Mouse (Mus musculus) kidney, adult 2 months (tissue): ENCODE measurements around the gene Ap1m2. TPM values are rescaled to one million over a fixed set of nuclear protein-coding genes. Genes with fewer than 3 reads are reported as not detected.

ENCODE experiments used
- DNase-seq: peaks from one replicate; pipeline ENCODE4 v3.0.0; 2021
- H3K27ac ChIP-seq: fragments of 200-500 bp; 2 replicates; pipeline ENCODE4 v1.5.1; 2012; ENCODE audit warnings: low read depth, low read length, control low read depth, inconsistent platforms; ENCODE audit not compliant: insufficient read depth
- H3K27me3 ChIP-seq: fragments of 200-500 bp; replicated peaks from 2 replicates; pipeline ENCODE4 v1.6.1; 2012; ENCODE audit warnings: mild to moderate bottlenecking, moderate library complexity, low read length, inconsistent platforms; ENCODE audit not compliant: control insufficient read depth, insufficient read depth
- H3K36me3 ChIP-seq: fragments of 200-500 bp; 2 replicates; pipeline ENCODE4 v1.6.1; 2012; ENCODE audit warnings: mild to moderate bottlenecking, moderate library complexity, low read length, inconsistent platforms; ENCODE audit not compliant: control insufficient read depth, insufficient read depth
- H3K4me1 ChIP-seq: fragments of 200-500 bp; 2 replicates; pipeline ENCODE4 v1.6.1; 2011; ENCODE audit warnings: low read length; ENCODE audit not compliant: control insufficient read depth, insufficient read depth
- H3K4me3 ChIP-seq: fragments of 200-500 bp; 2 replicates; pipeline ENCODE4 v1.5.1; 2011; ENCODE audit warnings: mild to moderate bottlenecking, low read depth, low read length, control low read depth; ENCODE audit not compliant: insufficient read depth
- CTCF ChIP-seq: fragments of 200-500 bp; conservative IDR thresholded peaks from 2 replicates; pipeline ENCODE4 v1.5.1; 2011; ENCODE audit warnings: low read depth, mild to moderate bottlenecking, control low read depth, low read length, moderate library complexity, mixed read lengths; ENCODE audit not compliant: insufficient read depth, insufficient read length
- POLR2A ChIP-seq: fragments of 200-500 bp; IDR thresholded peaks from one replicate; pipeline ENCODE4 v1.6.1; 2011; ENCODE audit warnings: low read depth, low read length, control low read depth
- WGBS: fragments of 180-500 bp; shearing (Covaris S2); methylation state at CpG from one replicate; pipeline ENCODE4 v1.1.7; 2018; 5-methylcytosine and 5-hydroxymethylcytosine counted together
- polyA plus RNA-seq: library from polyadenylated mRNA; depleted of rRNA; stranded (reverse); fragments of >200 nt; gene quantifications from 2 replicates; pipeline ENCODE4 v1.2.3, GENCODE M21; 2012

Gene Ap1m2
- polyA plus RNA-seq, 1 experiment, result 30.6 TPM

GRCm38 (mm10) chr9:21319503-21319902 is 7.4 kb upstream of the Ap1m2 start:
- no peaks in the 10 kb centered on the region for H3K27me3 ChIP-seq
- DNase-seq, result no peak
- TF ChIP-seq POLR2A, result no peak
- no peak for TF ChIP-seq CTCF
- no peak overlapping the region for H3K27ac ChIP-seq
- H3K4me3 ChIP-seq, result no peak overlapping the region
- peaks cover 3% of the 10 kb centered on the region; the same call in 1 of the 2 replicates for H3K4me1 ChIP-seq
- WGBS, result 99% methylated on average over 4 of the region's 4 CpGs
- no peaks in the 10 kb centered on the region for H3K36me3 ChIP-seq

- no peak for DNase-seq
- Histone ChIP-seq H3K4me3 (no peak overlapping the region), H3K4me1 (peaks cover 3% of the 10 kb centered on the region; the same call in 1 of the 2 replicates), H3K27me3 (no peaks in the 10 kb centered on the region), H3K27ac (no peak overlapping the region), H3K36me3 (no peaks in the 10 kb centered on the region)
- WGBS, result 88% methylated on average over 6 of the region's 6 CpGs
- no peak for TF ChIP-seq CTCF
- TF ChIP-seq POLR2A, result no peak
Observed at GRCm38 (mm10) chr9:21318792-21319191, 6.7 kb upstream of the Ap1m2 start.

GRCm38 (mm10) chr9:21316696-21317095 is 4.6 kb upstream of the Ap1m2 start:
- Histone ChIP-seq H3K36me3 (no peaks in the 10 kb centered on the region), H3K27me3 (no peaks in the 10 kb centered on the region), H3K27ac (no peak overlapping the region), H3K4me3 (no peak overlapping the region), H3K4me1 (peaks cover 3% of the 10 kb centered on the region; the same call in 1 of the 2 replicates)
- no peak for DNase-seq
- 76% methylated on average over 7 of the region's 7 CpGs for WGBS
- no peak for TF ChIP-seq POLR2A
- no peak for TF ChIP-seq CTCF

- 71% methylated on average over 5 of the region's 5 CpGs for WGBS
- DNase-seq, result no peak
- H3K27ac ChIP-seq, result no peak overlapping the region
- H3K4me3 ChIP-seq, result no peak overlapping the region
- H3K36me3 ChIP-seq, result no peaks in the 10 kb centered on the region
- H3K27me3 ChIP-seq, result no peaks in the 10 kb centered on the region
- peaks cover 3% of the 10 kb centered on the region; the same call in 1 of the 2 replicates for H3K4me1 ChIP-seq
- no peak for TF ChIP-seq CTCF
- TF ChIP-seq POLR2A, result no peak
Observed at GRCm38 (mm10) chr9:21315421-21315820, 3.3 kb upstream of the Ap1m2 start.

GRCm38 (mm10) chr9:21314367-21315140 is 2.4 kb upstream of the Ap1m2 start:
- Histone ChIP-seq H3K4me1 (no peaks in the 10 kb centered on the region), H3K27ac (no peak overlapping the region), H3K27me3 (no peaks in the 10 kb centered on the region), H3K4me3 (no peak overlapping the region), H3K36me3 (no peaks in the 10 kb centered on the region)
- no peak for TF ChIP-seq POLR2A
- no peak for TF ChIP-seq CTCF
- WGBS, result 93% methylated on average over 9 of the region's 9 CpGs
- DNase-seq, result no peak

GRCm38 (mm10) chr9:21313394-21313793 is 1.3 kb upstream of the Ap1m2 start:
- Histone ChIP-seq H3K4me1 (no peaks in the 10 kb centered on the region), H3K4me3 (no peak overlapping the region), H3K27me3 (no peaks in the 10 kb centered on the region), H3K36me3 (no peaks in the 10 kb centered on the region), H3K27ac (no peak overlapping the region)
- peak; percentile 89 for DNase-seq
- TF ChIP-seq CTCF (peak; percentile 91), POLR2A (no peak)
- 10% methylated on average over 11 of the region's 11 CpGs for WGBS

GRCm38 (mm10) chr9:21311695-21312094 is 442 bp downstream of the Ap1m2 start:
- no peak for DNase-seq
- no peaks in the 10 kb centered on the region for H3K4me1 ChIP-seq
- no peaks in the 10 kb centered on the region for H3K36me3 ChIP-seq
- no peak overlapping the region for H3K27ac ChIP-seq
- TF ChIP-seq POLR2A (no peak), CTCF (no peak)
- H3K4me3 ChIP-seq, result peak overlapping the region; percentile 60
- 53% methylated on average over 7 of the region's 7 CpGs for WGBS
- no peaks in the 10 kb centered on the region for H3K27me3 ChIP-seq
